Mouse (Mus musculus) liver, embryonic 15.5 days (tissue): ENCODE measurements at regions not wholly inside any gene's neighbourhood (a gene's known extent, or its start where the extent isn't known, plus 50 kb on each side); places are given as distances from the start of the nearest gene placed in this dataset.

Experiments used
- ATAC-seq: fragments of 200-750 bp; cut with Nextera tagmentation; 2 replicates; pipeline ENCODE4 v1.8.0; 2017; ENCODE audit warnings: moderate number of reproducible peaks, mild to moderate bottlenecking, moderate library complexity; ENCODE audit not compliant: insufficient read depth
- H3K27ac ChIP-seq: fragments of 300-500 bp; sonication (generic); replicated peaks from 2 replicates; pipeline ENCODE4 v1.5.1; 2015; ENCODE audit warnings: mild to moderate bottlenecking, inconsistent platforms
- H3K27me3 ChIP-seq: fragments of 300-500 bp; sonication (generic); 2 replicates; pipeline ENCODE4 v1.6.1; 2015; ENCODE audit warnings: mild to moderate bottlenecking, inconsistent platforms
- H3K36me3 ChIP-seq: fragments of 300-500 bp; sonication (generic); replicated peaks from 2 replicates; pipeline ENCODE4 v1.6.1; 2015; ENCODE audit warnings: moderate library complexity, mild to moderate bottlenecking, inconsistent platforms
- H3K4me1 ChIP-seq: fragments of 300-500 bp; sonication (generic); replicated peaks from 2 replicates; pipeline ENCODE4 v1.6.1; 2015; ENCODE audit warnings: inconsistent platforms
- H3K4me2 ChIP-seq: fragments of 300-500 bp; sonication (generic); 2 replicates; pipeline ENCODE4 v1.6.1; 2015; ENCODE audit warnings: moderate library complexity, mild to moderate bottlenecking, inconsistent platforms
- H3K4me3 ChIP-seq: fragments of 300-500 bp; sonication (generic); replicated peaks from 2 replicates; pipeline ENCODE4 v1.5.1; 2015; ENCODE audit warnings: mild to moderate bottlenecking, inconsistent platforms
- H3K9ac ChIP-seq: fragments of 300-500 bp; sonication (generic); 2 replicates; pipeline ENCODE4 v1.6.1; 2015; ENCODE audit warnings: moderate library complexity, mild to moderate bottlenecking, inconsistent platforms
- H3K9me3 ChIP-seq: fragments of 300-500 bp; sonication (generic); replicated peaks from 2 replicates; pipeline ENCODE4 v1.6.1; 2016; ENCODE audit warnings: inconsistent platforms
- WGBS: fragments of 180-500 bp; shearing (Covaris S2); methylation state at CpG from one replicate; pipeline ENCODE4 v1.1.7; 2015; ENCODE audit warnings: mixed read lengths; ENCODE audit not compliant: insufficient replicate concordance; 5-methylcytosine and 5-hydroxymethylcytosine counted together

GRCm38 (mm10) chr2:74178106-74178505, 267.0 kb upstream of the Atp5g3 start:
- Histone ChIP-seq H3K27me3 (no peaks in the 10 kb centered on the region), H3K4me1 (no peaks in the 10 kb centered on the region), H3K9ac (no peak overlapping the region), H3K4me2 (no peak overlapping the region), H3K27ac (no peak overlapping the region), H3K9me3 (no peaks in the 10 kb centered on the region), H3K36me3 (no peaks in the 10 kb centered on the region), H3K4me3 (no peak overlapping the region)
- no peak for ATAC-seq
- 72% methylated on average over 1 of the region's 1 CpGs for WGBS

- no peaks in the 10 kb centered on the region for H3K36me3 ChIP-seq
- no peaks in the 10 kb centered on the region for H3K27me3 ChIP-seq
- H3K9ac ChIP-seq, result no peak overlapping the region
- no peak overlapping the region for H3K4me3 ChIP-seq
- no peak overlapping the region for H3K27ac ChIP-seq
- no peaks in the 10 kb centered on the region for H3K9me3 ChIP-seq
- no peak for ATAC-seq
- H3K4me2 ChIP-seq, result no peak overlapping the region
- 64% methylated on average over 16 of the region's 16 CpGs for WGBS
- no peaks in the 10 kb centered on the region for H3K4me1 ChIP-seq
Measured at GRCm38 (mm10) chr2:74168776-74169570, 257.8 kb upstream of the Atp5g3 start.

- ATAC-seq, result no peak
- 77% methylated on average over 17 of the region's 17 CpGs for WGBS
- H3K9me3 ChIP-seq, result no peaks in the 10 kb centered on the region
- no peaks in the 10 kb centered on the region for H3K36me3 ChIP-seq
- no peaks in the 10 kb centered on the region for H3K27me3 ChIP-seq
- H3K4me2 ChIP-seq, result no peak overlapping the region
- no peaks in the 10 kb centered on the region for H3K4me1 ChIP-seq
- H3K27ac ChIP-seq, result no peak overlapping the region
- H3K4me3 ChIP-seq, result no peak overlapping the region
- H3K9ac ChIP-seq, result no peak overlapping the region
Measured at GRCm38 (mm10) chr2:74168307-74168706, 257.2 kb upstream of the Atp5g3 start.

GRCm38 (mm10) chr2:74154062-74154461, 242.9 kb upstream of the Atp5g3 start:
- no peak overlapping the region for H3K9ac ChIP-seq
- ATAC-seq, result no peak
- WGBS, result 65% methylated on average over 6 of the region's 6 CpGs
- no peak overlapping the region for H3K4me2 ChIP-seq
- no peaks in the 10 kb centered on the region for H3K27me3 ChIP-seq
- no peaks in the 10 kb centered on the region for H3K4me1 ChIP-seq
- no peak overlapping the region for H3K27ac ChIP-seq
- no peaks in the 10 kb centered on the region for H3K9me3 ChIP-seq
- no peak overlapping the region for H3K4me3 ChIP-seq
- no peaks in the 10 kb centered on the region for H3K36me3 ChIP-seq

GRCm38 (mm10) chr2:74153247-74153850, 242.2 kb upstream of the Atp5g3 start:
- ATAC-seq, result no peak
- no peak overlapping the region for H3K4me2 ChIP-seq
- H3K27ac ChIP-seq, result no peak overlapping the region

GRCm38 (mm10) chr2:74152534-74153246, 241.6 kb upstream of the Atp5g3 start:
- Histone ChIP-seq H3K36me3 (no peaks in the 10 kb centered on the region), H3K4me1 (no peaks in the 10 kb centered on the region), H3K4me3 (no peak overlapping the region), H3K9ac (no peak overlapping the region), H3K4me2 (no peak overlapping the region), H3K27me3 (no peaks in the 10 kb centered on the region), H3K27ac (no peak overlapping the region), H3K9me3 (no peaks in the 10 kb centered on the region)
- ATAC-seq, result no peak
- 55% methylated on average over 8 of the region's 8 CpGs for WGBS

More at GRCm38 (mm10) chr2:74153247-74153850, 242.2 kb upstream of the Atp5g3 start:
- no peaks in the 10 kb centered on the region for H3K4me1 ChIP-seq
- H3K9ac ChIP-seq, result no peak overlapping the region
- H3K36me3 ChIP-seq, result no peaks in the 10 kb centered on the region
- H3K27me3 ChIP-seq, result no peaks in the 10 kb centered on the region
- 46% methylated on average over 5 of the region's 5 CpGs for WGBS
- no peaks in the 10 kb centered on the region for H3K9me3 ChIP-seq
- H3K4me3 ChIP-seq, result no peak overlapping the region

- no peaks in the 10 kb centered on the region for H3K36me3 ChIP-seq
- no peak for ATAC-seq
- no peak overlapping the region for H3K27ac ChIP-seq
- H3K27me3 ChIP-seq, result no peaks in the 10 kb centered on the region
- no peaks in the 10 kb centered on the region for H3K9me3 ChIP-seq
- no peak overlapping the region for H3K4me3 ChIP-seq
- no peaks in the 10 kb centered on the region for H3K4me1 ChIP-seq
- no peak overlapping the region for H3K4me2 ChIP-seq
- H3K9ac ChIP-seq, result no peak overlapping the region
- 64% methylated on average over 4 of the region's 4 CpGs for WGBS
Measured at GRCm38 (mm10) chr2:74147193-74147592, 236.1 kb upstream of the Atp5g3 start.

- no peak for ATAC-seq
- Histone ChIP-seq H3K4me1 (no peaks in the 10 kb centered on the region), H3K9me3 (no peaks in the 10 kb centered on the region), H3K36me3 (no peaks in the 10 kb centered on the region), H3K27me3 (no peaks in the 10 kb centered on the region; the same call in 1 of the 2 replicates), H3K9ac (no peak overlapping the region), H3K4me2 (no peak overlapping the region), H3K4me3 (no peak overlapping the region), H3K27ac (no peak overlapping the region)
- WGBS, result 28% methylated on average over 9 of the region's 9 CpGs
Measured at GRCm38 (mm10) chr2:74136624-74137003, 225.5 kb upstream of the Atp5g3 start.

- H3K36me3 ChIP-seq, result no peaks in the 10 kb centered on the region
- no peak overlapping the region for H3K4me3 ChIP-seq
- H3K9ac ChIP-seq, result no peak overlapping the region
- no peak overlapping the region for H3K4me2 ChIP-seq
- H3K9me3 ChIP-seq, result no peaks in the 10 kb centered on the region
- ATAC-seq, result no peak
- no peak overlapping the region for H3K27ac ChIP-seq
- H3K4me1 ChIP-seq, result no peaks in the 10 kb centered on the region
- WGBS, result 44% methylated on average over 15 of the region's 15 CpGs
- no peaks in the 10 kb centered on the region; the same call in 1 of the 2 replicates for H3K27me3 ChIP-seq
Measured at GRCm38 (mm10) chr2:74135963-74136623, 225.0 kb upstream of the Atp5g3 start.

- no peak for ATAC-seq
- WGBS, result 27% methylated on average over 8 of the region's 8 CpGs
- Histone ChIP-seq H3K27me3 (peaks cover 22% of the 10 kb centered on the region), H3K27ac (no peak overlapping the region), H3K36me3 (no peaks in the 10 kb centered on the region), H3K4me3 (no peak overlapping the region), H3K4me2 (no peak overlapping the region), H3K9me3 (no peaks in the 10 kb centered on the region), H3K9ac (no peak overlapping the region), H3K4me1 (no peaks in the 10 kb centered on the region)
Measured at GRCm38 (mm10) chr2:74130141-74130588, 219.0 kb upstream of the Atp5g3 start.
